Mouse (Mus musculus) frontal cortex, postnatal 25 days (tissue): ENCODE data around the gene Nim1k.

Experiments used
- DNase-seq, 2 experiments: peaks; one replicate each; pipeline ENCODE4 v3.0.0; 2022; ENCODE audit warnings: low spot score in 2 of 2

Nim1k gene

GRCm38 (mm10) chr13:119755681-119756471 is at the start of gene Nim1k:
Nim1k (minus strand) TSS chr13:119755882.
- DNase-seq = peak; percentile 67 to 74

- DNase-seq = no peak
These were observed 42.0 kb upstream of the Nim1k start for GRCm38 (mm10) chr13:119797656-119798055.

DNA sequence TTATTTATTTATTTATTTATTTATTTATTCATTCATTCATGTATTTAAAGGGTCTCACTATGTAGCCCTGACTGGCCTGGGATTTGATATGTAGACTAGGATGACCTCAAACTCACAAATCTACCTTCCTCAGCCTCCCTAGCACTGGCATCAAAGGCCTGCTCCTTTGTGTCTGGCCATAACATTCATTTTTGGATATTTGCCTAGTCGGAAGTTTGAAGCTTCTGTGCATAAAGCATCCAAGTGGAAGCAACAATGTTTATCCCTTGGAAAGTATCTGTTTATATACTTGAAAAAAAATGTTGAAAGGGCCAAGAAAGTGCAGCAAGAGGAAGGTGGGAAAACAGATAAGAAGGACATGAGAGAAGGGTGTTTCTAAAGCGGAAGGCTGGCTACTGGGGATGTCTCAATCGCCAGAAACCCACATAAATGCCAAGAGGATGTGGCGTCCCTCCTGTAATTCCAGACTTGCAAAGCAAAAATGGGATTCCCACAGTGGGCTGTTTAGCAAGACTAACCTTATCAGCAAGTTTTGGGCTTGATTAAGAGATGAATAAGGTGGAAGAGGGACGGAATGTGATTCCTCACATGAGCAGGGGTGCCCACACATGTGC is 37.2 kb upstream of the Nim1k start:
- DNase-seq = no peak

GRCm38 (mm10) chr13:119791580-119792135 is 36.0 kb upstream of the Nim1k start:
- no peak for DNase-seq

GRCm38 (mm10) chr13:119790761-119791579 is 35.3 kb upstream of the Nim1k start, which contains the start of gene Zfp131:
Zfp131 (minus strand) TSS chr13:119790889.
- peak; percentile 71 to 87 for DNase-seq

DNA sequence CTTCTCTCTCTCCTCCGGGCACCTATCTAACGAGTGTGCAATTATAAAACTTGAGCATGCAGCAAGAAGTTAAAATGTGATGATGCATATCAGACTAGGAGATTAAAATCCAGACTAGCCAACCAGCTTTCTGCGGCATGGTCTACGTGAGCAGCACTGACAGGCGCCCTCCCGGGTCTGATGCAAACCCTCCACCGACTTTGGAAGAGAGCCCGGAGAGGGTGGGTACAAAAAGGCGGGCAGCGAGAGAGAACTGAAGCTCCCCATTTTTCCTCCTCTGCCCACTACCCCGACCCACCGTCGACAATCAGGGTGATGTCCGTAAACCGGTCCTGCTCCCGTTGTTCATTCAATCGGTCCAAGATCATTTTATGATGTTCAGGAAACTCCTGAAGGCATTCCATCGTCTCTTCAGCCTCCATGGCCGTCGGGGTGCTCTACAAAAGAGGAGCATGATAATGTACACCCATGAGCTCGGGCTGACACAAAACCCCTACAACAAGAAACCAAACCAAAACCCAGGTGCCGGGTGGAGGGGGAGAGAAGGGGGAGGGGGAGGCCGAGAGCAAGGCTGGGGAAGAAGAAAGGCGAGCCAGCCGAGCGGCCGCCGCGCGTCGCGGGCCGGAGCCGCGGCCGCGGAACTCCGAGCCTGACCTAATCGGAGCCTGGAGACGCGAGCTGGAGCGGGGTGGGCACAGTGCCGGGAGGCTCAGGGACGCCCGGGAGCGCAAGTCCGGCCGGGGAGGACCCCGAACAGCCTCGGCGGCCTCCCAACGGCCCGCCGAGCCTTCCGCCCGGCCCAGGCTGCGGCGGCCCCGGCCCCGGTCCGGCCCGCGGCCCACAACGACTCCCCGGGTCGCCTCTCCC is 34.4 kb upstream of the Nim1k start:
- peak; percentile 23 to 40 for DNase-seq

DNA sequence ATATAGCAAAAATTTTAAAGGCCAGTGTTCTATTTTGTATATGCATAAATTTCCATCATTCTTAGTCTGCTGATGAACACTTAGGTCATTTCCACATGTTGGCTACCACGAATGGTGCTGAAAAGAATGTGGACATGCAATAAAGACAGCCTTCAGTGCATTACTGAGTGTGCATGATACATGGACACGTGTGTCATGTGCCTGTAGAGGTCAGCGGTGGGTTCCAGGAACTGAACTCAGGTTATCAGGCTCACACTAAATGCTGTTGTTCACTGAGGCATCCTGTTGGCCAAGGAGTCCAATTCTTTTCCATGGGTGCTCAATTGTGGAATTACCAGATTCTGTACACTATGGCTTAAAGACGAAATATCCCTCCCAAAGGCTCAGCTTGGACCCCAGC is 27.9 kb upstream of the Nim1k start:
- DNase-seq = no peak

DNA sequence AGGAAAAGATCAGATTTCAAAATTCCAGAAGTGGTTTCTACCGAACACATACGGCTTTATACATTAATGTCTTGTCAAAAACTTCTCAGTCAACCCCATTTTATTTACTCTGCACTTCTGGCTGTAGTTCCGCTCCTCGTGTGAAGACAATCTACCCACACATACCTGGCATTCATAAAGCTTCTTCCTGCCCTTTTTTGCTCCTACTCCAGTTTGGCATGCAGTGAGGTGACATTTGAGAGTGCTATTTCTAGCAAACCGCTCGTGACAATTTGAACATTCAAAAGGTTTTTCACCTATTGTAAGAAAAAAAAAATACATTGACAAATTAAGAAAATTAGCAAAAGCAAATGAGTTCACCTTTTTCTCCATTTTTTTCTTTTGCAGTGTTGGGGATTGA is 12.9 kb upstream of the Nim1k start:
- no peak for DNase-seq

DNA sequence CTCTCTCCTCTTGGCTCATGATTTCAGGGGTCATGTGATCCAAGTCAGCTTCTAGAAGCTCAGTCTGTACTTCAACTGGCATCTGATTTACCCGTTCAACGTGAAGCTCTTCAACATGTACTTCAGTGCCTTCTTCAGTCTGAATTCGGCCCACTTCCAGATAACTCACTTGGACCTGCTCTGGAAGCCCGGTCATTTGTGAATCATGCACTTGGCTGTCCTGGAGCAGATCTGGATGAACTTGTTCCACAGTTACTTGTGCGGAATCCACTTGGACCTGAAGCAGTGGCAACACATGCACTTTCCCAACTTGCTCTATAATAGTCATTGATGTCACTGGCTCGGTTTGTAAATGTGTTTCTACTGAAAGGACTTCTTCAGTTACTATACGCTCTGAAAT is 10.8 kb upstream of the Nim1k start:
- DNase-seq = no peak

DNA sequence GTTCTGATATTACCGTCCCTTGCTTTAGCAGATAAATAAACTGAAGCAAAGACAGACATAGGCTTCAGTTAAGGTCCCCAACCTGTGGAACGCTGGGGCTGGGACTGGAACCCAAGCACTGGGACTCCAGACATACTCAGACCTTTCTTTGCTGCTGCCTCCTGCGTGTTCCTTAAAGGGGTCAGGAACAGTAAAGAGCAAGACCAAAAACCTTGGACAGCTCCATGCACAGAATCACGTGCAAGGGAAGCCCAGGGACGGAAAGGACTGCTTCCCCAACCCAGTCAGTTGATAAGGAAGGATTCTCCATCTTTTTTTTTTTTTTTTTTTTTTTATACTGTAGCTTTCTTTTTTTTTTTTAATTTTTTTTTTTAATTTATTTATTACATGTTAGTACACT is 1.1 kb upstream of the Nim1k start:
- DNase-seq = no peak

DNA sequence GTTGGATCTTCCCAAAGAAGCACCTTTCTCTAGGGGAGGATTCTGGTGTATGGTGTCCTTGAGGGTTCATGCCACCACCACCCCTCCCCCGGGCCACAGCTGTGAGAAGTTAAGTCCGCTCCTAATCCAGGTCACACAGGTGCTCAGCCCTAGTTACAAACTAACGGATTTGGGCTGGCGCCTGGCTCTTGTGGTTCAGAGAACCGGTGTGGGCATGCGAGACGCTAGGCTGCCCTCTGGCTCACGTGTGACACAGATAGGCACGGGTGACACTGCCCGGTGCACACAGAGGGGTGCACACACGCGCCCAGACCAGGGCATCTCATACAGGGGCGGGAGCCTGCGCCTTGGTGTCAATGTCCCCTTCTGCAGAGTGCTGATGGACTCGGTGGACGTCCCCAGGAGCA is 538 bp downstream of the Nim1k start:
- peak in 1 of 2 experiments; percentile 30 for DNase-seq

DNA sequence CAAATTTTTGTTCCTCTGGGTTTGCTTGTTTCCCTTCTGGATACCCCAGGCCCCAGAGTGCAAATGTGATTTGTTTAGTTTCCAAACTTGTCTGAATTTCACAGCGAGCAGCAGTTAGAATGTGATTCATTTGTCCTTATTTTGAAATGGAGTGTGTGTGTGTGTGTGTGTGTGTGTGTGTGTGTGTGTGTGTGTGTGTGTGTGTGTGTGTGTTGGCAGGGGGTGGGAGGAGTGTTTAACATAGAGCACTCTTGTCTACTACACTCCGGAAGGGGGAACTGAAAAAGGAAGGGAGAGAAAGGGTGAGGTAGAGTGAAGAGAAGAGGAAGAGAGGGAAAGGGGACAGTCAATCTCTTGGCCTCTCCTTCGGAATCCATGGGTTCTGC is 1.1 kb downstream of the Nim1k start:
- no peak for DNase-seq

GRCm38 (mm10) chr13:119753859-119754634 is 1.6 kb downstream of the Nim1k start:
- no peak for DNase-seq

DNA sequence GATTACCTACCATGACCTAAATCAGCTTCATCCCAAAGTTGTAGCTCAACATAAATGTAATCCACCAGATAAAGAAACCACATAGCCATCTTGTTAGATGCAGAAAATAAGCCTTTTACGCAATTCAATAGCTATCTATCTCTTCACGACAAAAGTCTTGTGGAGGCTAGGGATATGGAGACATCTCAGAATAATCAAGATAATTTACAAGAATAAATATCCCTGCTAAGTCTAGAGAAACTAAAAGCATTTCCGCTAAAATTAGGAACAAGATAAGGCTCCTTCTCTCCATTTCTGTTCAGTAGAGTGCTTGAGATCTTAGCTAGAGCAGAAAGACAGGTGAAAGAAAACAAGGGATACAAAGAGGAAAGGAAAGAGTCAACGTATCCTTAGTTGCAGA is 8.8 kb downstream of the Nim1k start:
- no peak for DNase-seq

DNA sequence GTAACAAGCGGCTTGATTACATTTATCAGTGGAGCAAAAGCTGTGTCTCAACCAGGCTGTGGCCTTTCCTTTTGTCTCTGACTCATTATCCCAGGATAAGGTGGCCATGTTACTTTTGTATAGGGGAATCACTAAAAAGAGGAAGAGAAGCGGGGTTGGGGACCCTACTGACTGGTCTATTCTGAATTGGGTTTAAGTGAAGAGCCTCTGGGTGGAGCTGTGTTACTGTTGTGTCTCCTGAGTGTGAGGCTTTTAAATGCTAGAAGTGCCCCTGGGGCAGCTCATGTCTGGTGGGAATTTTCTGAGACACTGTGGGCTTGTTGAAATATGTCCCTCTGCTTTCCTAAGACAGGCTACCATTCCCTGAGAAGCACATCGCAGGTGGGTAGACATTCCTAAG is 12.2 kb downstream of the Nim1k start:
- no peak for DNase-seq

DNA sequence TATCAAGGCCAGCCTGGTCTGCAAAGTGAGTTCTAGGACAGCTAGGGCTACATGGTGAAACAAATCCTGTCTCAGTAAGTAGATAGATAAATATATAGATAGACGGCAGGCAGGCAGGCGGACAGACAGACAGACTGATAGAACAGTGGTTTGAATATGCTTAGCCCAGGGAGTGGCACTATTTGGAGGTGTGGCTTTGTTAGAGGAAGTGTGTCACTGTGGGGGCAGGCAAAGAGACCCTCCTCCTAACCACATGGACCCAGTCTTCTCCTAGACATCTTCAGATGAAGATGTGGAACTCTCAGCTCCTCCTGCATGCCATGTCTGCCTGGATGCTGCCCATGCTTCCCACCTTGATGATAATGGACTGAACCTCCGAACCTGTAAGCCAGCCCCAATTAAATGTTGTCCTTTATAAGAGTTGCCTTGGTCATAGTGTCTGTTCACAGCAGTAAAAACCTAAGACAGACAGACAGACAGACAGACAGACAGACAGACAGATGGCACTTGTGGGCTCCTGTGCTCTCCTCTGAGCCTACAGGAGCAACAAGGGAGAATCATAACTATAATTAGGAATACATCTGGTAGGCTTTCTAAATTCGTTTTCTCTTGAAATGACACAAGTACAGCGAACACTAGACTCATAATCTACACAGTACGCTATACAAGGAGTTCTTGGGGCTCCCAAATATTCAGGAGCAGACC is 12.8 kb downstream of the Nim1k start:
- no peak for DNase-seq

- DNase-seq = no peak
These were observed 14.1 kb downstream of the Nim1k start for GRCm38 (mm10) chr13:119741390-119742237.

DNA sequence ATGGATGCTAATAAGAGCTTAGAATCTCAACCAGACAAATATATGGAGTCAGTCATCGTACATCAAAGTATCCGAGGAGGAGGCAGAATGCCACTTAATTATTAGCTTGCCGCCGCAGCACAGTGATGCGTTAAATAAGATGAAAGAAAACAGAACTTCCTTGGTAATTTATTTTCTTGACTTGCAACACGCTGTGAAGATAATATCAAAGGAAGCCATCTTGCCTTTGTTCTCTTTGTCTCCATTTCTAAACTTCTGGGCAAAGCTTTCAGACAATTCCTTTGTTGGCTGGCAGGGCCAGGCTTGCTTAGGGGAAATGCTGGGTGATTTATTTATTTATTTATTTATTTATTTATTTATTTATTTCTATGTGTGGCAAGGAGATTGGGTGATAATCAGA is 24.2 kb downstream of the Nim1k start:
- no peak for DNase-seq

GRCm38 (mm10) chr13:119729406-119729805 is 26.3 kb downstream of the Nim1k start:
- DNase-seq = no peak
